Mouse (Mus musculus) cerebellum, adult 2 months (tissue): ENCODE measurements around the gene Olfr532. TPM values are rescaled to one million over a fixed set of nuclear protein-coding genes. Genes with fewer than 3 reads are reported as not detected.
"Not testable (repeated sequence)": the region's sequence is repeated elsewhere in the genome, so short reads cannot be mapped to it uniquely, and the experiment has no call there.

ENCODE experiments used
- DNase-seq, 2 experiments: peaks; one replicate each; pipeline ENCODE4 v3.0.0; 2021
- H3K27ac ChIP-seq: fragments of 200-500 bp; 2 replicates; pipeline ENCODE4 v1.5.1; 2012; ENCODE audit warnings: low read length, control low read depth, inconsistent platforms; ENCODE audit not compliant: insufficient read depth
- H3K27me3 ChIP-seq: fragments of 200-500 bp; 2 replicates; pipeline ENCODE4 v1.6.1; 2012; ENCODE audit warnings: inconsistent platforms, mild to moderate bottlenecking, low read length, moderate library complexity; ENCODE audit not compliant: control insufficient read depth, insufficient read depth
- H3K4me1 ChIP-seq: fragments of 200-500 bp; 2 replicates; pipeline ENCODE4 v1.6.1; 2011; ENCODE audit warnings: low read length; ENCODE audit not compliant: control insufficient read depth, insufficient read depth
- H3K4me3 ChIP-seq: fragments of 200-500 bp; replicated peaks from 2 replicates; pipeline ENCODE3; 2011; ENCODE audit warnings: mild to moderate bottlenecking, low read depth, low read length, control low read depth; ENCODE audit not compliant: insufficient read depth
- CTCF ChIP-seq: fragments of 200-500 bp; IDR thresholded peaks from 2 replicates; pipeline ENCODE4 v1.5.1; 2011; ENCODE audit warnings: low read depth, mild to moderate bottlenecking, control low read depth, low read length, moderate library complexity, borderline replicate concordance; ENCODE audit not compliant: insufficient read depth
- POLR2A ChIP-seq: fragments of 200-500 bp; IDR thresholded peaks from 2 replicates; pipeline ENCODE4 v1.6.1; 2011; ENCODE audit warnings: low read length, control low read depth, borderline replicate concordance; ENCODE audit not compliant: insufficient read depth
- WGBS: fragments of 180-500 bp; shearing (Covaris S2); methylation state at CpG from one replicate; pipeline ENCODE4 v1.1.7; 2018; 5-methylcytosine and 5-hydroxymethylcytosine counted together
- polyA plus RNA-seq: library from polyadenylated mRNA; depleted of rRNA; stranded (reverse); fragments of >200 nt; gene quantifications from 2 replicates; pipeline ENCODE4 v1.2.3, GENCODE M21; 2012; rRNA removed

Olfr532 gene
- polyA plus RNA-seq, result not detected in 2 replicates

DNA sequence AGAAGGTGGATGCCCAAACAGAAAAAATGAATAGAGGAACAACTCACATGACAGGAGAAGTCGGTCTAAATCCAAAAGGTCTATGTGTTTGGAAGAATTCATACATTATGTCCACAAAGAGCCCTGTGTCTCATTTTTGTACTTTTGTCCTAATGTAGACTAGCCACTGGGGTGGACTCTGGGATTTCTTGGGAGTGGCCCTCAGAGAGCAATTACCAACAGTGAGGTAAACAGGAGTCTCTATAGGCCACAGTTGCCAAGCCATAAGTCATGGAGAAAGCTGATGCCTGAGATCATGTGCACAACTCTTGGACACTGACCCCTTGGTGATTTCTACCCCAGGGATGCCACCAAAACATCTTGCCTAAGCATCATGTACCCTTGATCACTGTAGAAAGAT, at the start of gene Olfr532:
Gene Olfr532, minus strand, starts transcription at position 101 of the 400 bp plus-strand sequence.
- Histone ChIP-seq H3K27me3 (no peaks in the 10 kb centered on the region), H3K27ac (no peak within 1 kb of the TSS), H3K4me1 (no peaks in the 10 kb centered on the region), H3K4me3 (no peak within 1 kb of the TSS)
- DNase-seq, result no peak
- TF ChIP-seq CTCF, result no peak
- TF ChIP-seq POLR2A, result no peak
- WGBS, result 81% methylated on average over 1 of the region's 1 CpGs

DNA sequence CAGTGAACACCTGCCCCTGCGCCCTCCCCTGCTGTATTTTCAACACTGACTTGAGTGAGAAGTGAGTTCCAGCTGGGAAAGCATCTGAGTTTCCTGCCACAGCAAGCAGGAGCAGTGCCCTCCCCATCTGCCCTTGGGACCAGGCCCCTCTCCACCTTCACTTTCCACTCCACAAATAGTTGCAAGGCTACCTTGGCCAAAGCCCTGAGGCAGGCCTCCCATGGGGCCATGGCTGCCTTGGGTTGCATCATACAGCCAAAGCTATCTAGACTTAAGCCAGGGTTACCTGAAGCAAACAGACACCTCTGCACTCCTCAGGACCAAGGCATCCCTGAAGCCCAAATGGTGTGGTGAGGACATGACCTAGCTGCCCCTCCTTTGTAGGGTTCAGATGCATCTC, 41.6 kb upstream of the Olfr532 start, which contains the start of gene Olfr533:
Gene Olfr533, plus strand, starts transcription at position 301 of the 400 bp plus-strand sequence.
- H3K4me1 ChIP-seq, H3K27me3 ChIP-seq, H3K27ac ChIP-seq, H3K4me3 ChIP-seq, DNase-seq: not testable (repeated sequence)
- 80% methylated on average over 1 of the region's 1 CpGs for WGBS

DNA sequence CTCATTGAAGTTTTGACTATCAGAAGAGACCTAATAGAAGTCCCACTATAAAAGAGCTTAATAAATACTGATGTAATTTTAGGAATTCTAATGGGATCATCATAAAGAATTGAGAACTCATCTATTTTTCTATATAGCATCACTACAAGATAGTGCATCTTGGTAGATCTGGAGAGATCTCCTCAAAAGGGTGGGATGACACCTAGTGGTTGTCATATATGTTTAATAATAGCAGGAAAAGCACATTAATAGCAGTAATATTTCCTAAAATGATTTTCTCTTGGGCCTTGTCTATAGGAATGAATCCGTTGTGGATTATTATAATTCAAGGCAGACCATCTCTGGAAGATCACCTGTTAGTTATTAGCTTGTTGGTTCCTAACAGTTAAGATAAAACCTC, 21.7 kb upstream of the Olfr532 start:
- H3K27ac ChIP-seq, result no peak overlapping the region
- WGBS, result 83% methylated on average over 1 of the region's 1 CpGs
- no peak overlapping the region for H3K4me3 ChIP-seq
- no peaks in the 10 kb centered on the region for H3K4me1 ChIP-seq
- no peak for TF ChIP-seq CTCF
- TF ChIP-seq POLR2A, result no peak
- DNase-seq, result no peak
- H3K27me3 ChIP-seq, result no peaks in the 10 kb centered on the region

DNA sequence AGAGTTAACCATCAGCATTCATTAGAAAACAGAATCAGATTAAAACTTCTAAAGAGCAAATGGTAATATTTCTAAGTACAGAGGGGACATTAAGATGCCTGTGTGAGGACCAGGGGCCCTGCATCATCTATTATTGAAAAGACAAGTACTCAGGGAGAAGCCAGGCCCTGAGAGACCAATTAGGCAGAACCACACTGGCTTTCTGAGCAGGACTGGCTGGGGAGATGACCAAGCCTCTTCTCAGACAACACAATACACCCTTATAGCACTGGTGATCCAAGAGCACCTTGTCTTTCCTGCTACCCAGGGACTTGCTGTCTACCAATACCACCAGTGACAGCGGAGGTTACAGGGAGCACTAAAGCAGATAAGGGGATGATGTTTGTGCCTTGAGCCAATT, 18.6 kb downstream of the Olfr532 start, which contains the start of gene Olfr531:
Gene Olfr531, minus strand, starts transcription at position 101 of the 400 bp plus-strand sequence.
- 92% methylated on average over 1 of the region's 1 CpGs for WGBS
- no peak for DNase-seq
- no peak within 1 kb of the TSS for H3K27ac ChIP-seq

DNA sequence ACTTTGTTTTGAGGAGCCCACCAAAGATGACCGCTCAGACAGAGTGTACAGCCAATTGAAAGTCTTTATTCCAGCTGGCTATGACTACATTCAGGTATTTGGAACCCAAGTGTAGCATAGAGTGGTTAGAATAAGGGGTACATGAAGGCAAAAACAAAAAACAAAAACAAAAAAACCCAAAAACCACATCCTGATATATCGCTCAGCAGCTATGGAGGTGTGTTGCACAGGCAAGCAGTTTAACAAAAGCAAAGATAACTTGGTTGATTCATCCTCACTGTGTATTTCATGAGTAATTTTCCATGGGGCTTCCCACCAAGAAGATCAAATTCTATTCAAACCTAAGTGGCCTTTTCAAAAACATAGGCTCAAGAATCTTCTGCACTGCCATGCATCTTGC, 44.5 kb downstream of the Olfr532 start:
- no peak for TF ChIP-seq POLR2A
- no peak for TF ChIP-seq CTCF
- no peaks in the 10 kb centered on the region for H3K27me3 ChIP-seq
- no peaks in the 10 kb centered on the region for H3K4me1 ChIP-seq
- 99% methylated on average over 2 of the region's 2 CpGs for WGBS
- DNase-seq, result no peak
- H3K4me3 ChIP-seq, result no peak overlapping the region
- no peak overlapping the region for H3K27ac ChIP-seq

More for the DNA sequence above, 18.6 kb downstream of the Olfr532 start, which contains the start of gene Olfr531:
- TF ChIP-seq POLR2A, result no peak
- no peak for TF ChIP-seq CTCF
- Histone ChIP-seq H3K4me1 (no peaks in the 10 kb centered on the region), H3K27me3 (no peaks in the 10 kb centered on the region), H3K4me3 (no peak within 1 kb of the TSS)

DNA sequence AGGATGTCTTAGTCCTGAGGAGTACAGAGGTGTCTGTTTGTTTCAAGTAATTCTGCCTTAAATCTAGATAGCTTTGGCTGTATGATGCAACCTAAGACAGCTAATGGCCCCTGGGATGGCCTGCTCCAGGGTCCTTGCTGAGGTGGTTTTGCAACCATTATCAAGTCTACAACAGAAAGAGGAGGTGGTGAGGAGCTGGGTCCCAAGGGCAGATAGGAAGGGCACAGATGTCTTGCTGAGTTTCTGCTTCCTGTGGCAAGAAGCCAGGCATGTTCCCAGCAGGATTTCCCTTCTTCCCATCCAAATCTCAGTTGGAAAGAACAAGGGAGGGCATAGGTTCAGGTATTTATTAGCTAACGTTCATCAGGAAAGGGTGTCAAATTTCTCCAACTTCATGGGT, 45.2 kb downstream of the Olfr532 start, which contains the start of gene Olfr530:
Gene Olfr530, minus strand, starts transcription at position 101 of the 400 bp plus-strand sequence.
- H3K4me1 ChIP-seq, result no peaks in the 10 kb centered on the region
- TF ChIP-seq CTCF (no peak), POLR2A (no peak)
- H3K27ac ChIP-seq, result no peak within 1 kb of the TSS
- 4% methylated on average over 1 of the region's 1 CpGs for WGBS
- DNase-seq, result no peak
- no peaks in the 10 kb centered on the region for H3K27me3 ChIP-seq
- no peak within 1 kb of the TSS for H3K4me3 ChIP-seq

DNA sequence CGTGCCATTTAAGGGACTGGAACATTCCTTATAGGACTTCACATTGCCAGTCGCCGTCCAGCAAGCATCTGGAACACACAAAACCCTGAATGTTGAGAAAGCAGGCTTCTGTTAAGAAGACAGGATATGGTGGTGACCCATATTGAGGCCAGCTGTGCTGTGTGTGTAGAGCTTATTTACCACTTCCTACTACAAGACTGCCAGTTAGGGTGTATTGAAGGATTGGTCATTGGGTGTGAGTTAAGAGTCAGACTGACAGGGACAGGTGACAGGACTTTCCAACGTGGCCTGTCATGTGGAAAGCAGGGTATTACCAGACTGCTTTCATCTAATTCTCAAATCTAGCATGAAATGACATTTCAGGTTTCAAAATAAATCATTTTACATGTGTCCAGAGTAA, 47.1 kb downstream of the Olfr532 start:
- H3K4me3 ChIP-seq, result no peak overlapping the region
- DNase-seq, result no peak

More for the DNA sequence above, 47.1 kb downstream of the Olfr532 start:
- 77% methylated on average over 4 of the region's 4 CpGs for WGBS
- Histone ChIP-seq H3K27ac (no peak overlapping the region), H3K4me1 (no peaks in the 10 kb centered on the region), H3K27me3 (no peaks in the 10 kb centered on the region)
- TF ChIP-seq POLR2A (no peak), CTCF (no peak)

Other genes with a start within 250 kb of the Olfr532 start
- gene Olfr523, start 248.4 kb downstream of the Olfr532 start, polyA plus RNA-seq, result 0.10 TPM in 2 replicates
- not detected in 2 replicates for gene Olfr524, start 215.7 kb downstream of the Olfr532 start, polyA plus RNA-seq
- gene Cd163l1, start 203.4 kb downstream of the Olfr532 start, polyA plus RNA-seq, result 0.03 TPM in 1 of 2 replicates, not detected in the other
- gene 5830411N06Rik, start 174.4 kb downstream of the Olfr532 start, polyA plus RNA-seq, result 0.10 and 0.13 TPM in 2 replicates
- gene Olfr525, start 100.8 kb downstream of the Olfr532 start, polyA plus RNA-seq, result not detected in 2 replicates
- not detected in 2 replicates for gene Olfr527, start 87.6 kb downstream of the Olfr532 start, polyA plus RNA-seq
- gene Olfr60, start 60.0 kb downstream of the Olfr532 start, polyA plus RNA-seq, result not detected in 2 replicates
- not detected in 2 replicates for gene Olfr530, start 45.3 kb downstream of the Olfr532 start, polyA plus RNA-seq
- not detected in 2 replicates for gene Olfr531, start 18.7 kb downstream of the Olfr532 start, polyA plus RNA-seq
- not detected in 2 replicates for gene Olfr533, start 41.7 kb upstream of the Olfr532 start, polyA plus RNA-seq
- not detected in 2 replicates for gene Olfr535, start 62.6 kb upstream of the Olfr532 start, polyA plus RNA-seq
- gene Olfr536, start 85.8 kb upstream of the Olfr532 start, polyA plus RNA-seq, result not detected in 2 replicates
- not detected in 2 replicates for gene Olfr538, start 146.2 kb upstream of the Olfr532 start, polyA plus RNA-seq
- gene Olfr46, start 179.6 kb upstream of the Olfr532 start, polyA plus RNA-seq, result not detected in 2 replicates
- not detected in 2 replicates for gene Olfr61, start 207.3 kb upstream of the Olfr532 start, polyA plus RNA-seq
- gene Olfr53, start 224.8 kb upstream of the Olfr532 start, polyA plus RNA-seq, result not detected in 2 replicates
- not detected in 2 replicates for gene Olfr539, start 238.3 kb upstream of the Olfr532 start, polyA plus RNA-seq